Mouse (Mus musculus) megakaryocyte, embryonic 14.5 days (primary cell): ENCODE measurements around the gene Aplp2. TPM values are rescaled to one million over a fixed set of nuclear protein-coding genes. Genes with fewer than 3 reads are reported as not detected.

Source experiments
- H3K27me3 ChIP-seq: replicated peaks from 2 replicates; pipeline ENCODE3; 2012; ENCODE audit warnings: inconsistent platforms
- H3K36me3 ChIP-seq: replicated peaks from 2 replicates; pipeline ENCODE3; 2012; ENCODE audit warnings: low read length, inconsistent platforms, mixed read lengths
- H3K4me1 ChIP-seq: 2 replicates; pipeline ENCODE4 v1.6.1; 2012; ENCODE audit warnings: inconsistent platforms
- H3K4me3 ChIP-seq: replicated peaks from 2 replicates; pipeline ENCODE3; 2012; ENCODE audit warnings: moderate library complexity, mild to moderate bottlenecking, inconsistent platforms
- H3K9me3 ChIP-seq: 2 replicates; pipeline ENCODE4 v1.6.1; 2012; ENCODE audit warnings: inconsistent platforms
- FLI1 ChIP-seq: IDR thresholded peaks from 2 replicates; pipeline ENCODE4 v1.6.1; 2012; ENCODE audit warnings: low read length, inconsistent platforms, mixed read lengths
- GATA1 ChIP-seq: IDR thresholded peaks from 3 replicates; pipeline ENCODE4 v1.6.1; 2012; ENCODE audit warnings: mixed read lengths, low read length, inconsistent platforms, borderline replicate concordance
- polyA plus RNA-seq: library from polyadenylated mRNA; stranded (reverse); fragments of >175 nt; gene quantifications from 2 replicates; pipeline ENCODE4 v1.2.3, GENCODE M21; 2012; ENCODE audit warnings: low replicate concordance; ENCODE audit not compliant: insufficient read depth

Aplp2 gene
- polyA plus RNA-seq, 1 experiment = 4.7 TPM

DNA sequence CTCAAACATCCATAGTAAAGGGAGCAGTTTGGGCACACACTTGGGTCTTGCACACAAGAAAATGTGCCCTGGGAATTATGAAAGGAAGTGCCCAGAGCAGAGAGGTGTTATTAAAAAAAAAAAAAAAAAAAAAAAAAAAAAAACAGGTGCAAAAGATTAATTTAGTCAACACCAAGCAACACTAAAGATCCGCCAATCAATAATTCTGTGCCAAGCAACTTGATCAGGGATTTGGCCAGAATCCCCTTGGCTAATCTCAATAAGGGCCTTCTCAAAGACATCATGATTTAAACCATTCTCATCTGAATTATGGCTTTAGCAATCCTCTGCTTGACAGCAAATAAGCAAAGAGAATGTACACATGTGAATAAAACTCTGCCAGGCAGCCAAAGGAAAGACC lies 2.1 kb downstream of the Aplp2 start:
- Histone ChIP-seq H3K9me3 (no peaks in the 10 kb centered on the region), H3K27me3 (peaks cover 53% of the 10 kb centered on the region), H3K36me3 (no peaks in the 10 kb centered on the region), H3K4me1 (peaks cover 20% of the 10 kb centered on the region), H3K4me3 (no peak overlapping the region)
- TF ChIP-seq GATA1 = no peak
- no peak for TF ChIP-seq FLI1

GRCm38 (mm10) chr9:31207732-31208131 lies 3.9 kb downstream of the Aplp2 start:
- H3K36me3 ChIP-seq = no peaks in the 10 kb centered on the region
- peaks cover 53% of the 10 kb centered on the region for H3K27me3 ChIP-seq
- no peak overlapping the region for H3K4me3 ChIP-seq
- H3K9me3 ChIP-seq = no peaks in the 10 kb centered on the region
- no peak for TF ChIP-seq GATA1
- no peak for TF ChIP-seq FLI1
- peaks cover 21% of the 10 kb centered on the region for H3K4me1 ChIP-seq

DNA sequence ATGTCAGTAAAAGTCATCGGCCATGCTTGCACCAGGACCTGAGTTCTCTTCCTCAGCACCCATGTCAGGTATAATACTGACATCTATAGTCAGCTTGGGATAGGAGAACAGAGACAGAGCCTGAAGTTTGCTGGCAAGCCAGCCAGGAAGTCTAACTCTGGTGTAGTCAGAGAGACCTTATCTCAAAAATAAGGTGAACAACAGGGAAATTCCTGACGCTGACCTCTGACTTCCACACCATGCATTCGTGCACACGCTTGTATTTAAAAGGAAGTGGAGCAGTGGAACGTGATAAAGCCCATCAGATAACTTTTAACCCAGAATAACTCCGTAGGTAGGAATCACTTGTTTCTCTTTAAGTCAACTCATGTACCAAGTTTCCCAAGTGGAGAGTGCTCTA lies 6.9 kb downstream of the Aplp2 start:
- Histone ChIP-seq H3K36me3 (no peaks in the 10 kb centered on the region), H3K27me3 (peaks cover 26% of the 10 kb centered on the region), H3K9me3 (no peaks in the 10 kb centered on the region), H3K4me1 (peaks cover 3% of the 10 kb centered on the region; the same call in 1 of the 2 replicates), H3K4me3 (no peak overlapping the region)
- TF ChIP-seq GATA1 (no peak), FLI1 (no peak)

- Histone ChIP-seq H3K4me3 (no peak overlapping the region), H3K36me3 (no peaks in the 10 kb centered on the region), H3K9me3 (no peaks in the 10 kb centered on the region), H3K27me3 (peaks cover 17% of the 10 kb centered on the region), H3K4me1 (peaks cover 3% of the 10 kb centered on the region; the same call in 1 of the 2 replicates)
- TF ChIP-seq GATA1 (no peak), FLI1 (no peak)
These were observed 7.9 kb downstream of the Aplp2 start for GRCm38 (mm10) chr9:31203571-31204210.

- Histone ChIP-seq H3K4me1 (peaks cover 3% of the 10 kb centered on the region; the same call in 1 of the 2 replicates), H3K36me3 (no peaks in the 10 kb centered on the region), H3K27me3 (peaks cover 13% of the 10 kb centered on the region)
These were observed 8.5 kb downstream of the Aplp2 start for GRCm38 (mm10) chr9:31203068-31203467.

DNA sequence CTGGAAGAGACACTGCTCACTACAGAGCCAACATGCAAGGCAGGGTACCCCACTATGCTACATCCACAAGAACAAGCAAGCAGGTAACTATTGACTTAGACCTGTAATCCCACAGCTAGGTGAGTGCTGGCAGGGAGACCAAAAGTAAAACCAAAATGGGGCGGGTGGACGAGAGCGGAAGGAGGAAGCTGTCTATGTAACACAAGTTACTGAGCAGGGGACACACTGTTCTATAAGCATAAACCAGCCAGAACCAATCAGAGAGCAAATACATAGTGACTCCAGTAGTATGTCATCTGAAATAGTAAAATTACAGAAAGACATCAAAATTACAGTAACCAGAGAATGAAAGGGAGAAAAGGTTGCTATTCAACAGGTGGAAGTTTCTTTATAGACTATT lies 13.0 kb downstream of the Aplp2 start:
- Histone ChIP-seq H3K36me3 (peaks cover 1% of the 10 kb centered on the region), H3K9me3 (peaks cover 4% of the 10 kb centered on the region), H3K27me3 (peaks cover 3% of the 10 kb centered on the region), H3K4me3 (no peak overlapping the region), H3K4me1 (peaks cover 2% of the 10 kb centered on the region; the same call in 1 of the 2 replicates)
- TF ChIP-seq FLI1 (no peak), GATA1 (no peak)

More at GRCm38 (mm10) chr9:31203068-31203467, 8.5 kb downstream of the Aplp2 start:
- TF ChIP-seq GATA1 (no peak), FLI1 (no peak)
- H3K9me3 ChIP-seq = no peaks in the 10 kb centered on the region
- no peak overlapping the region for H3K4me3 ChIP-seq

GRCm38 (mm10) chr9:31197782-31198181 lies 13.8 kb downstream of the Aplp2 start:
- H3K36me3 ChIP-seq = peaks cover 5% of the 10 kb centered on the region

DNA sequence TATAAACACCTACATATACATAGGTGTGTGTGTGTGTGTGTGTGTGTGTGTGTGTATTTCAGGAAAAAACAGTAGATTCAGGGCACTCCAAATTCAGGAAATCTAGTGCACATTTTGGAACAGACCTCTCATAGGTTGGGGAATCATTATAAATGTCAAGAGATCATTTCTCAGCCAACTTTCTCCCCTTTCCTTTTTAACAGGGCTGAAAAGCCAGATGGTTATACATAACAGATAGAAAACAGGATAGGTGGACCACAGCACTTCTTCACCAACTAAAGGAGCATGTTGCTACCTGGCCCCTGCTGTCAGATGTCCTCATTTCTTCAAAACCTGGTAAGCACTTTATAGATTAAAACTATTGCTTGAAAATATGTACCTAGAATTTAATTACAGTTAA lies 14.9 kb downstream of the Aplp2 start:
- peaks cover 11% of the 10 kb centered on the region for H3K9me3 ChIP-seq
- H3K4me3 ChIP-seq = no peak overlapping the region
- TF ChIP-seq GATA1 = no peak
- no peaks in the 10 kb centered on the region for H3K27me3 ChIP-seq
- H3K36me3 ChIP-seq = peaks cover 5% of the 10 kb centered on the region
- H3K4me1 ChIP-seq = no peaks in the 10 kb centered on the region

More at GRCm38 (mm10) chr9:31197782-31198181, 13.8 kb downstream of the Aplp2 start:
- Histone ChIP-seq H3K4me1 (no peaks in the 10 kb centered on the region), H3K9me3 (peaks cover 11% of the 10 kb centered on the region), H3K4me3 (no peak overlapping the region), H3K27me3 (no peaks in the 10 kb centered on the region)
- TF ChIP-seq FLI1 (no peak), GATA1 (no peak)

GRCm38 (mm10) chr9:31195573-31195972 lies 16.0 kb downstream of the Aplp2 start:
- H3K36me3 ChIP-seq = peaks cover 5% of the 10 kb centered on the region
- TF ChIP-seq FLI1 (no peak), GATA1 (no peak)
- H3K4me3 ChIP-seq = no peak overlapping the region
- H3K27me3 ChIP-seq = no peaks in the 10 kb centered on the region
- H3K9me3 ChIP-seq = peaks cover 11% of the 10 kb centered on the region
- H3K4me1 ChIP-seq = no peaks in the 10 kb centered on the region

- Histone ChIP-seq H3K36me3 (peaks cover 5% of the 10 kb centered on the region), H3K27me3 (no peaks in the 10 kb centered on the region), H3K9me3 (peaks cover 11% of the 10 kb centered on the region), H3K4me1 (no peaks in the 10 kb centered on the region), H3K4me3 (no peak overlapping the region)
- TF ChIP-seq GATA1 = no peak
- no peak for TF ChIP-seq FLI1
These were observed 19.2 kb downstream of the Aplp2 start for GRCm38 (mm10) chr9:31192378-31192777.
